Mouse (Mus musculus) forebrain, embryonic 15.5 days (tissue): ENCODE results near the gene Huwe1. TPM values are rescaled to one million over a fixed set of nuclear protein-coding genes. Genes with fewer than 3 reads are reported as not detected.

Source experiments
- ATAC-seq: fragments of 200-750 bp; cut with Nextera tagmentation; replicated peaks from 2 replicates; pipeline ENCODE4 v1.8.0; 2017; ENCODE audit warnings: mild to moderate bottlenecking, moderate TSS enrichment, moderate library complexity
- H3K27ac ChIP-seq: fragments of 300-500 bp; sonication (generic); replicated peaks from 2 replicates; pipeline ENCODE4 v1.5.1; 2015; ENCODE audit warnings: mild to moderate bottlenecking, inconsistent platforms
- H3K27me3 ChIP-seq: fragments of 300-500 bp; sonication (generic); 2 replicates; pipeline ENCODE4 v1.6.1; 2015; ENCODE audit warnings: inconsistent platforms
- H3K36me3 ChIP-seq: fragments of 300-500 bp; sonication (generic); 2 replicates; pipeline ENCODE4 v1.6.1; 2015; ENCODE audit warnings: mild to moderate bottlenecking, inconsistent platforms
- H3K4me1 ChIP-seq: fragments of 300-500 bp; sonication (generic); 2 replicates; pipeline ENCODE4 v1.6.1; 2015; ENCODE audit warnings: inconsistent platforms
- H3K4me2 ChIP-seq: fragments of 300-500 bp; sonication (generic); replicated peaks from 2 replicates; pipeline ENCODE4 v1.6.1; 2015; ENCODE audit warnings: mild to moderate bottlenecking, inconsistent platforms
- H3K4me3 ChIP-seq: fragments of 300-500 bp; sonication (generic); 2 replicates; pipeline ENCODE4 v1.5.1; 2015; ENCODE audit warnings: mild to moderate bottlenecking, inconsistent platforms
- H3K9ac ChIP-seq: fragments of 300-500 bp; sonication (generic); replicated peaks from 2 replicates; pipeline ENCODE4 v1.6.1; 2015; ENCODE audit warnings: mild to moderate bottlenecking, inconsistent platforms
- H3K9me3 ChIP-seq: fragments of 300-500 bp; sonication (generic); 2 replicates; pipeline ENCODE4 v1.6.1; 2016; ENCODE audit warnings: inconsistent platforms
- WGBS: fragments of 180-500 bp; shearing (Covaris S2); methylation state at CpG from one replicate; pipeline ENCODE4 v1.1.7; 2015; ENCODE audit warnings: mixed read lengths; 5-methylcytosine and 5-hydroxymethylcytosine counted together
- polyA plus RNA-seq: library from polyadenylated mRNA; unstranded; fragments of >200 nt; fragmentation: Nextera tagmentation; extraction: Ambion mirVana; gene quantifications from 2 replicates; pipeline ENCODE4 v1.2.1, GENCODE M21; 2015

Huwe1 gene
- polyA plus RNA-seq, 1 experiment from 2014 or later, result 62.2 TPM

- no peaks in the 10 kb centered on the region for H3K27me3 ChIP-seq
- WGBS, result 100% methylated on average over 1 of the region's 1 CpGs
- no peak for ATAC-seq
These were observed 28.4 kb downstream of the Huwe1 start for GRCm38 (mm10) chrX:151828971-151829370.

GRCm38 (mm10) chrX:151831260-151831659 is 30.7 kb downstream of the Huwe1 start:
- H3K9ac ChIP-seq, result no peak overlapping the region
- H3K27ac ChIP-seq, result no peak overlapping the region
- H3K4me3 ChIP-seq, result no peak overlapping the region
- no peaks in the 10 kb centered on the region for H3K4me1 ChIP-seq
- no peak overlapping the region for H3K4me2 ChIP-seq
- H3K27me3 ChIP-seq, result no peaks in the 10 kb centered on the region
- H3K9me3 ChIP-seq, result no peaks in the 10 kb centered on the region
- ATAC-seq, result no peak
- H3K36me3 ChIP-seq, result no peaks in the 10 kb centered on the region

More at GRCm38 (mm10) chrX:151828971-151829370, 28.4 kb downstream of the Huwe1 start:
- H3K4me3 ChIP-seq, result no peak overlapping the region
- H3K36me3 ChIP-seq, result no peaks in the 10 kb centered on the region
- H3K4me2 ChIP-seq, result no peak overlapping the region
- no peaks in the 10 kb centered on the region for H3K9me3 ChIP-seq
- H3K4me1 ChIP-seq, result no peaks in the 10 kb centered on the region
- no peak overlapping the region for H3K9ac ChIP-seq
- H3K27ac ChIP-seq, result no peak overlapping the region

- no peaks in the 10 kb centered on the region for H3K4me1 ChIP-seq
- no peaks in the 10 kb centered on the region for H3K36me3 ChIP-seq
- H3K27ac ChIP-seq, result no peak overlapping the region
- H3K4me2 ChIP-seq, result no peak overlapping the region
- no peak overlapping the region for H3K9ac ChIP-seq
- no peaks in the 10 kb centered on the region for H3K27me3 ChIP-seq
- no peaks in the 10 kb centered on the region for H3K9me3 ChIP-seq
- H3K4me3 ChIP-seq, result no peak overlapping the region
- ATAC-seq, result no peak
These were observed 32.4 kb downstream of the Huwe1 start for GRCm38 (mm10) chrX:151832982-151833381.

- Histone ChIP-seq H3K4me3 (no peak overlapping the region), H3K9ac (no peak overlapping the region), H3K9me3 (no peaks in the 10 kb centered on the region), H3K27ac (no peak overlapping the region), H3K36me3 (peaks cover 39% of the 10 kb centered on the region), H3K4me1 (no peaks in the 10 kb centered on the region), H3K4me2 (no peak overlapping the region), H3K27me3 (no peaks in the 10 kb centered on the region)
- WGBS, result 89% methylated on average over 8 of the region's 8 CpGs
- ATAC-seq, result no peak
These were observed 58.8 kb downstream of the Huwe1 start for GRCm38 (mm10) chrX:151859436-151859835.

GRCm38 (mm10) chrX:151910692-151911091 is 110.1 kb downstream of the Huwe1 start:
- Histone ChIP-seq H3K4me1 (no peaks in the 10 kb centered on the region), H3K9ac (no peak overlapping the region), H3K36me3 (peaks cover 71% of the 10 kb centered on the region), H3K27me3 (no peaks in the 10 kb centered on the region), H3K4me3 (no peak overlapping the region), H3K9me3 (no peaks in the 10 kb centered on the region), H3K27ac (no peak overlapping the region), H3K4me2 (no peak overlapping the region)
- ATAC-seq, result no peak
- WGBS, result 67% methylated on average over 1 of the region's 1 CpGs

- H3K27me3 ChIP-seq, result no peaks in the 10 kb centered on the region
- H3K4me3 ChIP-seq, result no peak overlapping the region
These were observed 111.7 kb downstream of the Huwe1 start for GRCm38 (mm10) chrX:151912267-151912666.

GRCm38 (mm10) chrX:151929390-151929789 is 128.8 kb downstream of the Huwe1 start:
- Histone ChIP-seq H3K4me1 (no peaks in the 10 kb centered on the region), H3K27ac (no peak overlapping the region), H3K4me3 (no peak overlapping the region), H3K9ac (no peak overlapping the region), H3K27me3 (no peaks in the 10 kb centered on the region), H3K36me3 (peaks cover 70% of the 10 kb centered on the region), H3K4me2 (no peak overlapping the region), H3K9me3 (no peaks in the 10 kb centered on the region)
- ATAC-seq, result no peak
- WGBS, result 94% methylated on average over 6 of the region's 6 CpGs

More at GRCm38 (mm10) chrX:151912267-151912666, 111.7 kb downstream of the Huwe1 start:
- H3K36me3 ChIP-seq, result peaks cover 71% of the 10 kb centered on the region
- no peak for ATAC-seq
- H3K4me2 ChIP-seq, result no peak overlapping the region
- no peaks in the 10 kb centered on the region for H3K9me3 ChIP-seq
- 93% methylated on average over 4 of the region's 4 CpGs for WGBS
- no peaks in the 10 kb centered on the region for H3K4me1 ChIP-seq
- H3K9ac ChIP-seq, result no peak overlapping the region
- H3K27ac ChIP-seq, result no peak overlapping the region

GRCm38 (mm10) chrX:151938852-151939251 is 138.2 kb downstream of the Huwe1 start:
- Histone ChIP-seq H3K27me3 (no peaks in the 10 kb centered on the region), H3K9me3 (no peaks in the 10 kb centered on the region), H3K27ac (no peak overlapping the region), H3K9ac (no peak overlapping the region), H3K4me1 (no peaks in the 10 kb centered on the region), H3K36me3 (0 out of 2 replicates have a peak, but pooled peaks cover 6% of the 10 kb centered on the region), H3K4me2 (no peak overlapping the region), H3K4me3 (no peak overlapping the region)
- WGBS, result 63% methylated on average over 2 of the region's 2 CpGs
- no peak for ATAC-seq

GRCm38 (mm10) chrX:151946986-151947385 is 146.4 kb downstream of the Huwe1 start:
- Histone ChIP-seq H3K27ac (no peak overlapping the region), H3K4me1 (no peaks in the 10 kb centered on the region), H3K9ac (no peak overlapping the region), H3K4me2 (no peak overlapping the region), H3K36me3 (no peaks in the 10 kb centered on the region), H3K9me3 (no peaks in the 10 kb centered on the region), H3K27me3 (no peaks in the 10 kb centered on the region), H3K4me3 (no peak overlapping the region)
- no peak for ATAC-seq
- 41% methylated on average over 1 of the region's 1 CpGs for WGBS

- Histone ChIP-seq H3K9ac (no peak overlapping the region), H3K9me3 (no peaks in the 10 kb centered on the region), H3K27ac (no peak overlapping the region), H3K4me1 (no peaks in the 10 kb centered on the region), H3K4me2 (no peak overlapping the region), H3K27me3 (no peaks in the 10 kb centered on the region), H3K36me3 (no peaks in the 10 kb centered on the region), H3K4me3 (no peak overlapping the region)
- WGBS, result 72% methylated on average over 3 of the region's 3 CpGs
- no peak for ATAC-seq
These were observed 147.2 kb downstream of the Huwe1 start for GRCm38 (mm10) chrX:151947781-151948180.

GRCm38 (mm10) chrX:151950231-151950630 is 149.6 kb downstream of the Huwe1 start:
- H3K4me2 ChIP-seq, result no peak overlapping the region
- H3K27me3 ChIP-seq, result no peaks in the 10 kb centered on the region
- H3K9me3 ChIP-seq, result no peaks in the 10 kb centered on the region
- no peak overlapping the region for H3K27ac ChIP-seq
- H3K36me3 ChIP-seq, result no peaks in the 10 kb centered on the region
- no peak for ATAC-seq
- WGBS, result 56% methylated on average over 1 of the region's 1 CpGs
- no peak overlapping the region for H3K4me3 ChIP-seq
- no peak overlapping the region for H3K9ac ChIP-seq
- H3K4me1 ChIP-seq, result no peaks in the 10 kb centered on the region

GRCm38 (mm10) chrX:151951181-151951580 is 150.6 kb downstream of the Huwe1 start:
- ATAC-seq, result no peak
- WGBS, result 89% methylated on average over 3 of the region's 3 CpGs

More at GRCm38 (mm10) chrX:151951181-151951580, 150.6 kb downstream of the Huwe1 start:
- Histone ChIP-seq H3K4me2 (no peak overlapping the region), H3K9ac (no peak overlapping the region), H3K27me3 (no peaks in the 10 kb centered on the region), H3K36me3 (no peaks in the 10 kb centered on the region), H3K4me1 (no peaks in the 10 kb centered on the region), H3K9me3 (no peaks in the 10 kb centered on the region), H3K27ac (no peak overlapping the region), H3K4me3 (no peak overlapping the region)
